Mouse (Mus musculus) kidney, postnatal 0 days (tissue): ENCODE measurements around the gene Scamp2. TPM values are rescaled to one million over a fixed set of nuclear protein-coding genes. Genes with fewer than 3 reads are reported as not detected.

Experiments
- ATAC-seq: fragments of 200-750 bp; cut with Nextera tagmentation; replicated peaks from 2 replicates; pipeline ENCODE4 v1.8.0; 2017; ENCODE audit warnings: low read depth, moderate number of reproducible peaks, moderate TSS enrichment, moderate library complexity; ENCODE audit not compliant: low FRiP score
- DNase-seq: peaks from one replicate; pipeline ENCODE4 v3.0.0-alpha.2; 2016; ENCODE audit warnings: low spot score
- H3K27ac ChIP-seq: fragments of 300-500 bp; sonication (generic); 2 replicates; pipeline ENCODE4 v1.5.1; 2014; ENCODE audit warnings: mild to moderate bottlenecking
- H3K27me3 ChIP-seq: fragments of 300-500 bp; sonication (generic); 2 replicates; pipeline ENCODE4 v1.6.1; 2014; ENCODE audit warnings: low read length, mixed read lengths; ENCODE audit not compliant: insufficient read depth
- H3K36me3 ChIP-seq: fragments of 300-500 bp; sonication (generic); 2 replicates; pipeline ENCODE4 v1.6.1; 2014; ENCODE audit warnings: low read length, mixed read lengths; ENCODE audit not compliant: insufficient read depth
- H3K4me1 ChIP-seq: fragments of 300-500 bp; sonication (generic); replicated peaks from 2 replicates; pipeline ENCODE4 v1.6.1; 2014; ENCODE audit warnings: antibody characterized with exemption, low read length, mixed read lengths; ENCODE audit not compliant: insufficient read depth
- H3K4me2 ChIP-seq: fragments of 300-500 bp; sonication (generic); 2 replicates; pipeline ENCODE4 v1.6.1; 2014; ENCODE audit warnings: mild to moderate bottlenecking, low read length, moderate library complexity, mixed read lengths
- H3K4me3 ChIP-seq: fragments of 300-500 bp; sonication (generic); replicated peaks from 2 replicates; pipeline ENCODE4 v1.5.1; 2014; ENCODE audit warnings: low read depth, low read length
- H3K9ac ChIP-seq: fragments of 300-500 bp; sonication (generic); 2 replicates; pipeline ENCODE4 v1.6.1; 2014; ENCODE audit warnings: low read depth, low read length
- H3K9me3 ChIP-seq: fragments of 300-500 bp; sonication (generic); replicated peaks from 2 replicates; pipeline ENCODE4 v1.6.1; 2016; ENCODE audit warnings: low read length, inconsistent platforms, mixed read lengths
- CTCF ChIP-seq: IDR thresholded peaks from 2 replicates; pipeline ENCODE4 v1.5.1; 2016; ENCODE audit warnings: antibody characterized with exemption, low read depth, mild to moderate bottlenecking, moderate library complexity
- WGBS: fragments of 180-500 bp; shearing (Covaris S2); extraction: QIAGEN DNeasy Blood & Tissue Kit; methylation state at CpG from one replicate; pipeline ENCODE4 v1.1.7; 2014; 5-methylcytosine and 5-hydroxymethylcytosine counted together
- polyA plus RNA-seq: library from polyadenylated mRNA; unstranded; fragments of >200 nt; fragmentation: Nextera tagmentation; extraction: Ambion mirVana; gene quantifications from 2 replicates; pipeline ENCODE4 v1.2.1, GENCODE M21; 2015

Gene Scamp2
- polyA plus RNA-seq, 1 experiment from 2014 or later, result 100 TPM

GRCm38 (mm10) chr9:57522861-57523246, 37.9 kb upstream of the Scamp2 start:
- Histone ChIP-seq H3K4me2 (peak overlapping the region; percentile 62), H3K27me3 (no peaks in the 10 kb centered on the region), H3K9ac (peak overlapping the region; percentile 93; the same call in 1 of the 2 replicates), H3K4me1 (0 out of 2 replicates have a peak, but pooled peaks cover 6% of the 10 kb centered on the region), H3K27ac (no peak overlapping the region), H3K4me3 (peak overlapping the region; percentile 89; the same call in 1 of the 2 replicates), H3K9me3 (no peaks in the 10 kb centered on the region), H3K36me3 (no peaks in the 10 kb centered on the region)
- WGBS, result 74% methylated on average over 4 of the region's 4 CpGs
- ATAC-seq (no peak), DNase-seq (no peak)
- no peak for TF ChIP-seq CTCF

GRCm38 (mm10) chr9:57523754-57524153, 37.0 kb upstream of the Scamp2 start:
- 0 out of 2 replicates have a peak, but pooled peaks cover 6% of the 10 kb centered on the region for H3K4me1 ChIP-seq
- H3K4me2 ChIP-seq, result no peak overlapping the region
- ATAC-seq (no peak), DNase-seq (peak; percentile 90)
- 82% methylated on average over 1 of the region's 1 CpGs for WGBS
- TF ChIP-seq CTCF, result peak; percentile 73
- H3K9ac ChIP-seq, result no peak overlapping the region
- no peaks in the 10 kb centered on the region for H3K36me3 ChIP-seq
- no peak overlapping the region for H3K4me3 ChIP-seq
- no peaks in the 10 kb centered on the region for H3K27me3 ChIP-seq
- H3K9me3 ChIP-seq, result no peaks in the 10 kb centered on the region
- no peak overlapping the region for H3K27ac ChIP-seq

DNA sequence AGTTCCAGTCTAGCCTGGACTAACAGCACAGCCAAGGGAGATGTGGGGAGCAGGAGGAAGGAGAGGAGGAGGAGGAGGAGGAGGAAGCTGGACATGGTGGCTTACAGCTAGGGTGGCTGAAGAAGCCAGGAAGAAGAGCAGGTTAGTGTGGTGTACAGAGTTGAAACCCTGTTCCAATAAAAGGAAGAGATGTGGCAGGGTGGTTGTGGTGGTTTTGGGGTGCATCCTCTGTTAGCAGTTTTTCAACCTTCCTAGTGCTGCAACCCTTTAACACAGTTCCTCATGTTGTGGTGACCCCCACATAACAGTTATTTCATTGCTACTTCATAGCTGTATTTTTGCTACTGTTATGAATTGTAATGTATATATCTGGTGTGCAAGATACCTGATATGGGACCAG, 36.3 kb upstream of the Scamp2 start:
- H3K36me3 ChIP-seq, result no peaks in the 10 kb centered on the region
- H3K4me2 ChIP-seq, result no peak overlapping the region
- TF ChIP-seq CTCF, result no peak
- H3K27ac ChIP-seq, result no peak overlapping the region
- no peaks in the 10 kb centered on the region for H3K9me3 ChIP-seq
- no peak overlapping the region for H3K9ac ChIP-seq
- DNase-seq (no peak), ATAC-seq (no peak)
- H3K4me3 ChIP-seq, result no peak overlapping the region
- H3K27me3 ChIP-seq, result no peaks in the 10 kb centered on the region
- H3K4me1 ChIP-seq, result 0 out of 2 replicates have a peak, but pooled peaks cover 6% of the 10 kb centered on the region

- DNase-seq (no peak), ATAC-seq (no peak)
- no peaks in the 10 kb centered on the region for H3K9me3 ChIP-seq
- TF ChIP-seq CTCF, result no peak
- no peak overlapping the region for H3K4me2 ChIP-seq
- H3K4me1 ChIP-seq, result 0 out of 2 replicates have a peak, but pooled peaks cover 6% of the 10 kb centered on the region
- no peak overlapping the region for H3K27ac ChIP-seq
- 54% methylated on average over 2 of the region's 2 CpGs for WGBS
- H3K36me3 ChIP-seq, result no peaks in the 10 kb centered on the region
- no peaks in the 10 kb centered on the region for H3K27me3 ChIP-seq
- H3K9ac ChIP-seq, result no peak overlapping the region
- H3K4me3 ChIP-seq, result no peak overlapping the region
These were observed 35.2 kb upstream of the Scamp2 start for GRCm38 (mm10) chr9:57525516-57525915.

GRCm38 (mm10) chr9:57526435-57526834, 34.3 kb upstream of the Scamp2 start:
- H3K4me3 ChIP-seq, result no peak overlapping the region
- peaks cover 2% of the 10 kb centered on the region for H3K36me3 ChIP-seq
- no peaks in the 10 kb centered on the region for H3K9me3 ChIP-seq
- no peak overlapping the region for H3K9ac ChIP-seq
- DNase-seq (no peak), ATAC-seq (no peak)
- H3K4me2 ChIP-seq, result no peak overlapping the region
- H3K27ac ChIP-seq, result no peak overlapping the region
- 0 out of 2 replicates have a peak, but pooled peaks cover 6% of the 10 kb centered on the region for H3K4me1 ChIP-seq
- TF ChIP-seq CTCF, result no peak
- no peaks in the 10 kb centered on the region for H3K27me3 ChIP-seq

DNA sequence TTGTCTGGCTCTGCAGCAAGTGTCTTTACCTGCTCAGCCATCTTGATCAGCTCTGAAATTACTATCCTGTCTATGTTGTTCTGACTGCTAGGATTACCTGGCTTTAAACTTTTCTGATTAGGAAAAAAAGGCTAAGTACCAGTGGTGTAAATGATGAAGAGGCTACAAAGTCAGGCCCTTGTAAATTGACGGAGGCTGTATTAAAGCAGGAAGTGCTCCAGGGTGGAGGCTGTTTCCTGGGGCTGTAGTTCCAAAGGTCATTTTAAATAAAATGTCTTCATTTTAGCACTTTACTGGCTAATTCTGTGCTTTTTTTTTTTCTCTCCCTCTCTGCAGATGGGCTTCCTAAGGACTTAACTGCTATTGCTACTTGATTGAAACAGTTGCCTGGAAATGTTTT, 28.8 kb upstream of the Scamp2 start:
- 63% methylated on average over 1 of the region's 1 CpGs for WGBS
- Histone ChIP-seq H3K4me2 (no peak overlapping the region), H3K27ac (no peak overlapping the region), H3K36me3 (peaks cover 22% of the 10 kb centered on the region), H3K9ac (no peak overlapping the region), H3K9me3 (no peaks in the 10 kb centered on the region), H3K27me3 (no peaks in the 10 kb centered on the region), H3K4me1 (no peaks in the 10 kb centered on the region), H3K4me3 (no peak overlapping the region)
- TF ChIP-seq CTCF, result no peak
- no peak for ATAC-seq
- no peak for DNase-seq

DNA sequence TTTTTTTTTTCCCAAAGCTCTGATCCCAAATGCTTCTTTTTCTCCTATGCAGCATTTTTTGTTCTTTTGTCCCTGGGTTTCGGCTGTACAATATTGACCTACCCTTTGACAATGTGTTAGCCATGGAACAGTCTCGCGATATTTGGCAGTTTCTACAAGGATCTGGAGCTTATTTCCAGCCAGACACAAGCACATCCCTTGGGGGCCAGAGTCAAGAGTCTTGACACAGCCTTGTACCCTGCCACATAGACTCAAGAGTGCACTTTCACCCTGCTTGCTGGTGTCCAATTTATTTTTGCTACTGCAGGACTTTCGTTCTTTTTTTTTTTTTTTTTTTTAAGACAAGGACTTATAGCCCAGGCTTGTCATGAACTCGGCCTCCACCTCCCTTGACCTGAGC, 24.4 kb upstream of the Scamp2 start:
- H3K9me3 ChIP-seq, result no peaks in the 10 kb centered on the region
- DNase-seq, result no peak
- peaks cover 8% of the 10 kb centered on the region; the same call in 1 of the 2 replicates for H3K4me1 ChIP-seq
- WGBS, result 86% methylated on average over 5 of the region's 5 CpGs
- no peak for TF ChIP-seq CTCF
- no peaks in the 10 kb centered on the region for H3K27me3 ChIP-seq
- peaks cover 29% of the 10 kb centered on the region for H3K36me3 ChIP-seq
- no peak overlapping the region for H3K4me3 ChIP-seq
- peak overlapping the region; percentile 70; the same call in 1 of the 2 replicates for H3K4me2 ChIP-seq
- no peak overlapping the region for H3K9ac ChIP-seq
- H3K27ac ChIP-seq, result no peak overlapping the region
- no peak for ATAC-seq
